Mouse (Mus musculus) kidney, embryonic 14.5 days (tissue): Measurements from ENCODE around the gene Cdc6. TPM values are rescaled to one million over a fixed set of nuclear protein-coding genes. Genes with fewer than 3 reads are reported as not detected.
"Not testable (repeated sequence)": the region's sequence is repeated elsewhere in the genome, so short reads cannot be mapped to it uniquely, and the experiment has no call there.

Experiments
- ATAC-seq: fragments of 200-750 bp; cut with Nextera tagmentation; 2 replicates; pipeline ENCODE4 v1.8.0; 2017; ENCODE audit warnings: moderate number of reproducible peaks, mild to moderate bottlenecking, moderate TSS enrichment, moderate library complexity; ENCODE audit not compliant: low FRiP score, low TSS enrichment
- H3K27ac ChIP-seq: fragments of 300-500 bp; sonication (generic); 2 replicates; pipeline ENCODE4 v1.5.1; 2014; ENCODE audit warnings: low read depth, mild to moderate bottlenecking, low read length, moderate library complexity, mixed read lengths
- H3K27me3 ChIP-seq: fragments of 300-500 bp; sonication (generic); 2 replicates; pipeline ENCODE4 v1.6.1; 2014; ENCODE audit warnings: mild to moderate bottlenecking, low read length; ENCODE audit not compliant: control insufficient read depth, insufficient read depth
- H3K36me3 ChIP-seq: fragments of 300-500 bp; sonication (generic); 2 replicates; pipeline ENCODE4 v1.6.1; 2014; ENCODE audit warnings: low read length, mixed read lengths; ENCODE audit not compliant: control insufficient read depth, insufficient read depth
- H3K4me1 ChIP-seq: fragments of 300-500 bp; sonication (generic); 2 replicates; pipeline ENCODE4 v1.6.1; 2014; ENCODE audit warnings: low read length, mixed read lengths; ENCODE audit not compliant: control insufficient read depth, insufficient read depth
- H3K4me2 ChIP-seq: fragments of 300-500 bp; sonication (generic); replicated peaks from 2 replicates; pipeline ENCODE4 v1.6.1; 2014; ENCODE audit warnings: low read depth, mild to moderate bottlenecking, low read length
- H3K4me3 ChIP-seq: fragments of 300-500 bp; sonication (generic); 2 replicates; pipeline ENCODE4 v1.5.1; 2014; ENCODE audit warnings: mild to moderate bottlenecking, low read length
- H3K9ac ChIP-seq: fragments of 300-500 bp; sonication (generic); 2 replicates; pipeline ENCODE4 v1.6.1; 2014; ENCODE audit warnings: low read depth, mild to moderate bottlenecking, low read length, moderate library complexity
- H3K9me3 ChIP-seq: fragments of 300-500 bp; sonication (generic); 2 replicates; pipeline ENCODE4 v1.6.1; 2016; ENCODE audit warnings: low read length; ENCODE audit not compliant: control insufficient read depth
- WGBS: fragments of 180-500 bp; shearing (Covaris S2); extraction: QIAGEN DNeasy Blood & Tissue Kit; methylation state at CpG from one replicate; pipeline ENCODE4 v1.1.7; 2014; 5-methylcytosine and 5-hydroxymethylcytosine counted together
- polyA plus RNA-seq: library from polyadenylated mRNA; unstranded; fragments of >200 nt; fragmentation: Nextera tagmentation; extraction: Ambion mirVana; gene quantifications from 2 replicates; pipeline ENCODE4 v1.2.1, GENCODE M21; 2014

Gene Cdc6
- polyA plus RNA-seq, 1 experiment from 2014 or later: 44.1 TPM

- 9% methylated on average over 19 of the region's 19 CpGs for WGBS
- Histone ChIP-seq H3K9ac (no peak overlapping the region; the same call in 1 of the 2 replicates), H3K4me3 (no peak overlapping the region), H3K27ac (peak overlapping the region; percentile 63; the same call in 1 of the 2 replicates), H3K4me2 (peak overlapping the region; percentile 32), H3K4me1 (peaks cover 70% of the 10 kb centered on the region), H3K27me3 (no peaks in the 10 kb centered on the region), H3K9me3 (no peaks in the 10 kb centered on the region), H3K36me3 (no peaks in the 10 kb centered on the region)
- peak; percentile 26 for ATAC-seq
Measured at GRCm38 (mm10) chr11:98932293-98933091, 24.9 kb downstream of the Cdc6 start.

DNA sequence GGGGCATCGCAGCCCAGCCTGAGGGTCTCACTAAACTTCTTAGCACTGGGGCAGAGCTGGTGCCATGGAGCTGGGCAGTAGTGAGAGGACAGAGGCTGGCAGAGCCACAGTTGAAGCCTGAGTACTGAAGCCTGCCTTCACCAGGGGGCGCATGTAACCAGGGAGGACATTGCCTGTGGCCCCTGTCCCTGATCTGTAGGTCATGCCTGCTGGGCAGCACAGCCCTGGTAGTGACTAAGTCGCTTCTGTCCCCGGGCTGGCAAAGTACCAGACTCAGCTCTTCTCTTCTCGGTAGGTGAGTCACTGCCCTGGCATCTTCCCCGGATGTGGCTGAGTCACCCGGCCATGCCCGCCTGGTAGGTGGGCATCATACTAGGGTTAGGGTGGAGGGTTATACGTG is 25.6 kb downstream of the Cdc6 start:
- no peak overlapping the region; the same call in 1 of the 2 replicates for H3K9ac ChIP-seq
- H3K27ac ChIP-seq: 0 out of 2 replicates have a peak overlapping the region, but pooled peaks have one; percentile 42
- peak overlapping the region; percentile 32 for H3K4me2 ChIP-seq
- no peaks in the 10 kb centered on the region for H3K36me3 ChIP-seq
- peaks cover 67% of the 10 kb centered on the region for H3K4me1 ChIP-seq
- no peaks in the 10 kb centered on the region for H3K9me3 ChIP-seq
- WGBS: 43% methylated on average over 9 of the region's 9 CpGs
- ATAC-seq: no peak
- no peaks in the 10 kb centered on the region for H3K27me3 ChIP-seq
- H3K4me3 ChIP-seq: no peak overlapping the region

DNA sequence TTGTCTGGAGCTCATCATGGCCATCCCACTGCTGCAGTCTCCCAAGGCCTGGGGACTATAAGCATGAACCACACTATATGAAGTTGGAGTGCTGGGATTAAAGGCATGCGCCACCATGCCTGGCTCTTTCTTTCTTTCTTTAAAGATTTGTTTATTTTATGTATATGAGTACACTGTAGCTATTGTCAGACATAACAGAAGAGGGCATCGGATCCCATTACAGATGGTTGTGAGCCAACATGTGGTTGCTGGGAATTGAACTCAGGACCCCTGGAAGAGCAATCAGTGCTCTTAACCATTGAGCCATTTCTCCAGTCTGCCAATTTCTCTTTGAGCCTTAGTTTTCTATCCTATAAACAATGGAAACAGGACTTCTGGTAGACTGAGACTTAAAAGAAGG is 26.2 kb downstream of the Cdc6 start:
- H3K9ac ChIP-seq, H3K4me2 ChIP-seq, H3K27me3 ChIP-seq, H3K36me3 ChIP-seq, H3K27ac ChIP-seq, H3K4me3 ChIP-seq, ATAC-seq, H3K9me3 ChIP-seq: not testable (repeated sequence)
- WGBS: 96% methylated on average over 2 of the region's 2 CpGs
- H3K4me1 ChIP-seq: peaks cover 67% of the 10 kb centered on the region

- Histone ChIP-seq H3K4me3 (no peak overlapping the region), H3K27me3 (no peaks in the 10 kb centered on the region), H3K9ac (no peak overlapping the region), H3K9me3 (no peaks in the 10 kb centered on the region), H3K27ac (no peak overlapping the region), H3K4me2 (no peak overlapping the region), H3K4me1 (peaks cover 67% of the 10 kb centered on the region), H3K36me3 (no peaks in the 10 kb centered on the region)
- WGBS: 84% methylated on average over 3 of the region's 3 CpGs
- ATAC-seq: no peak
Measured at GRCm38 (mm10) chr11:98934367-98934766, 26.8 kb downstream of the Cdc6 start.

- no peaks in the 10 kb centered on the region for H3K27me3 ChIP-seq
- H3K27ac ChIP-seq: no peak overlapping the region
- no peaks in the 10 kb centered on the region for H3K36me3 ChIP-seq
- H3K4me3 ChIP-seq: no peak overlapping the region
- no peak overlapping the region for H3K9ac ChIP-seq
- WGBS: 86% methylated on average over 3 of the region's 3 CpGs
- no peak overlapping the region for H3K4me2 ChIP-seq
- no peak for ATAC-seq
- no peaks in the 10 kb centered on the region for H3K9me3 ChIP-seq
- peaks cover 67% of the 10 kb centered on the region for H3K4me1 ChIP-seq
Measured at GRCm38 (mm10) chr11:98935123-98935522, 27.5 kb downstream of the Cdc6 start.

- ATAC-seq: 0 out of 2 replicates have a peak, but pooled peaks have one; percentile 14
- peak overlapping the region; percentile 65 for H3K4me3 ChIP-seq
- peaks cover 67% of the 10 kb centered on the region for H3K4me1 ChIP-seq
- peak overlapping the region; percentile 34; the same call in 1 of the 2 replicates for H3K9ac ChIP-seq
- no peaks in the 10 kb centered on the region for H3K27me3 ChIP-seq
- H3K36me3 ChIP-seq: no peaks in the 10 kb centered on the region
- H3K9me3 ChIP-seq: no peaks in the 10 kb centered on the region
- under 1% methylated on average over 29 of the region's 29 CpGs for WGBS
- peak overlapping the region; percentile 70 for H3K4me2 ChIP-seq
- peak overlapping the region; percentile 65 for H3K27ac ChIP-seq
Measured at GRCm38 (mm10) chr11:98936170-98936569, 28.6 kb downstream of the Cdc6 start.

DNA sequence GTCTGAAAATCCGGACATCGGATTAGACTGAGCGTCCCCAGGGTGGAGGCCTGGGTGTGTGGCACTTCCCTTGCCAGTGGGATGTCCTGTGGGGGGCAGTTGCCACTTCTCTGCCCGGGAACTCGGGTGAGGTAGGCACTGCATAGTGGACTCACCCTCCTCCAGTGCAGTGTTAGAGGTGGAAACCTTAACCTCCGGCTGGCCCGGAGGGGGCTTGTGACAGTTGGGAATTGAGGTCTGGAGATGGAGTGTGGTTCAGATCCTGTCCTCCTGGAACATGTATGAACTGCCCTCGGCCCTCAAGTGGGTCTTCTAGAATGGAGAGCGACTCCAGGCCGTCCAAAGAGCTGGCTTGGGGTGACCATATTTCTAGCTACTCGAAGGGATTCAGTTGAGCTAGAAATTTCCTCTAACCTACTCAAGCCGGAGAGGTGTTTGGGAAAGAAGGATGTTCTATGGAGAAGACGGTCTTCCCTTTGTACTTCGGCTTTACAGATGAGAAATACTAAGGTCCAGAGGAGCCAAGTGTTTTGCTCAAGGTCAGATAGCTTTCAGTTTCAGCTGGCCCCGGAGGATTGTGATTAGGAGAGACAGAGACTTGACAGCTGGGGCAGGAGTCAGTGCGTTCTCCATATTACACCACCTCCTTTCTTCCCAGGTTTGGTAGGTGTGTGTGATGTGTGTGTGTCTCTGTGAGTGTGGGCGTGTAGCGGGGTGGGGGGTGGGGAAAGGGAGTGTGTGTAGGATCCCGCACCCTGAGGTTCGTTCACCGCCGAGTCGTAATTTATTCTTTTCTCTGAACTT is 29.2 kb downstream of the Cdc6 start:
- peak overlapping the region; percentile 65 for H3K27ac ChIP-seq
- peak; percentile 11; the same call in 1 of the 2 replicates for ATAC-seq
- WGBS: 2% methylated on average over 23 of the region's 23 CpGs
- H3K4me3 ChIP-seq: peak overlapping the region; percentile 65
- no peaks in the 10 kb centered on the region for H3K27me3 ChIP-seq
- peak overlapping the region; percentile 77; the same call in 1 of the 2 replicates for H3K9ac ChIP-seq
- peaks cover 67% of the 10 kb centered on the region for H3K4me1 ChIP-seq
- peak overlapping the region; percentile 70 for H3K4me2 ChIP-seq
- H3K36me3 ChIP-seq: no peaks in the 10 kb centered on the region
- H3K9me3 ChIP-seq: no peaks in the 10 kb centered on the region

DNA sequence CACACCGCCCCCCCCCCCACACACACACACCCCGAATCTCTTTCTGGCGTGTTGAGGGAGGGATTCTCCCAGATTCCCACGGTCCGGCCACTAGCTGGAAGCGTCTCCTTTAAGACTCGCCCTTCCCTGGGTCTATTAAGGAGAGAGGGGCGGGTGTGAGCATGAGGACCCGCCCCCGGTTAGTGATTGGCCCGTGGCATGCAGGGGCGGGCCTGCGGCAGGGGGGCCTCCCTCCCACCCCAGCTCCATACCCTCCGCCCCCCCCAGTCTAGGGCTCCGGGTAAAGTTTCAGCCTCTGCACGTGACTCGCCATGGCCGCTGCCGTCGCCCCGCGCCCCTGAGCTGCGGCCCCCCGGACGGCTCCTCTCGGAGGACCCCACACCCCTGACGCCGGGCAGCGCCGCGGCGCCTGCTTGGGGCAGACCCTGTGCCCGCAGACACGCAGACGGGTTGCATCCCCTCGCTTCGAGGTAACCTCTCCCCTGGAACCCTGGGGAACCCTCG is 29.9 kb downstream of the Cdc6 start:
- no peaks in the 10 kb centered on the region for H3K36me3 ChIP-seq
- H3K4me3 ChIP-seq: peak overlapping the region; percentile 65
- H3K27me3 ChIP-seq: no peaks in the 10 kb centered on the region
- peak overlapping the region; percentile 91 for H3K27ac ChIP-seq
- WGBS: under 1% methylated on average over 37 of the region's 38 CpGs
- H3K4me1 ChIP-seq: peaks cover 66% of the 10 kb centered on the region
- peak; percentile 84 for ATAC-seq
- H3K9me3 ChIP-seq: no peaks in the 10 kb centered on the region
- H3K4me2 ChIP-seq: peak overlapping the region; percentile 70
- H3K9ac ChIP-seq: peak overlapping the region; percentile 77
